Mouse (Mus musculus) left cerebral cortex, adult 18-20 months (tissue): Measurements from ENCODE around the gene S100pbp. TPM values are rescaled to one million over a fixed set of nuclear protein-coding genes. Genes with fewer than 3 reads are reported as not detected.

ENCODE experiments used
- DNase-seq, 2 experiments: peaks; one replicate each; pipeline ENCODE4 v3.0.0; 2021 to 2022; ENCODE audit warnings: low spot score in 2 of 2, mixed read lengths in 1 of 2
- total RNA-seq, 2 experiments: library from RNA; stranded (reverse); gene quantifications; 2 replicates each; pipeline ENCODE4 v1.2.3; 2021

The S100pbp gene
- total RNA-seq, 2 experiments from 2014 or later = 37.1 to 38.3 TPM

DNA sequence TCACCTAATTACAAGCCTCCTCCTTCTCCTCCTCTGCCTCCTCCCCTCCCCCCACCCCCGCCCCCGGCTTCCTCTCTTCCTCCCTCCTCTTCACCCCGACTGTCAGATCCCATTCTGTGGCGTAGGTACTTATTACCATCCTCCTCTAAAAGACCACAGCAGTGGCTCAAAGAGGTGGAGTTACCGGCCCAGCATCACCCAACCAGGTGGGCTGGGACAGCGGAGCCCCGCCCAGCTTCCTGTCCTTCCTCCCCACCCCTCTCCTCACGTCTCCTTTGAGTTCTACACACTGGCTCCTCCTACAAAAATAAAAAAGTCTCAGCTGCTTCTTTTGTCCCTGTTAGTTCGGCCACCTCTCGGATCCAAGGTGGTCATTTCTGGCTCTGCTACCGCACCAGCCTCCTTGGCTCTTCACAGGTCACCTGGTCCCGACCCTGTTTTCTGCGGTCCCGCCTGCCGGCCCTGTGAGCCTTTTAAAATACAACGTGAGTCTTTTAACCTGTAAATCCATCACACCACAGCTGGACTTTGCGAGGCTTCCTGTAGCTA is 58.7 kb downstream of the S100pbp start:
- no peak for DNase-seq

DNA sequence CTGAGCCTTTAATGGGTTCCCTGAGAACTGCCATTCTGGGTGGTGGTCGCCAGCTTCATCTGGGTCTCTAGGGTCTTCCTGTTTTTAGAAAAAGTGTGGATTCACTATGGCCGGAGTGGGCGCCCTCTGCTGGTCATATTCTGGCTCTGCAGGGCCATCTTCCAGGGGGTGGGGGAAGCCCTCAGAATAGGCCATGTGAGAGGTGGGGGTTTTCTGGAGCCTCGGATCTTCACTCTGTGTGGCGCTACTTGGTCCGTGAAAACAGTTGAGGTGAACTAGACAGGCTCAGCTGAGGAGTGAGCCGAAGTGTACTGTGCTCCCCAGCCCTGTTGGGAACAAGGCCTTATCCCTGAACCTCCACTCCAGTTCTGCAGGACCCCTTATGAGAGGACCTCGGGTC is 59.4 kb downstream of the S100pbp start:
- no peak for DNase-seq

DNA sequence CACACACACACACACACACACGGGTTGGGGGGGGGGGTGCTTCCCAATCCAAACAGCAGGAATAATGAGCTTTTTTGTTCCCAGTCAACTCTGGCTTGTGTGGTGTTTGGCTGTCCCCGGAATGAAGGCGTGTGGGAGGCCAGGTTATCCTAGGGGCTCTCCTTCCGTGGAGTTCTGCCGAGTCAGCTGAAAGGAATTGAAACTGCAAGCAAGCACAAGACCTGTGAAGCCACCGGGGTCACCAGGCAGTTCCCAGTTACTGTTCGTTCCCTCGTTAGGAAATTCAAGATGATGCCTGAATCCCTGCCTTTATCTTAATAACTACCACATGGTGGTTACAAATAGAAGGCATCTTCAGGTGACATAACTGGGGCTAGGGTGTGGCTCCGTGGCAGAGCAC is 60.1 kb downstream of the S100pbp start:
- DNase-seq = no peak

DNA sequence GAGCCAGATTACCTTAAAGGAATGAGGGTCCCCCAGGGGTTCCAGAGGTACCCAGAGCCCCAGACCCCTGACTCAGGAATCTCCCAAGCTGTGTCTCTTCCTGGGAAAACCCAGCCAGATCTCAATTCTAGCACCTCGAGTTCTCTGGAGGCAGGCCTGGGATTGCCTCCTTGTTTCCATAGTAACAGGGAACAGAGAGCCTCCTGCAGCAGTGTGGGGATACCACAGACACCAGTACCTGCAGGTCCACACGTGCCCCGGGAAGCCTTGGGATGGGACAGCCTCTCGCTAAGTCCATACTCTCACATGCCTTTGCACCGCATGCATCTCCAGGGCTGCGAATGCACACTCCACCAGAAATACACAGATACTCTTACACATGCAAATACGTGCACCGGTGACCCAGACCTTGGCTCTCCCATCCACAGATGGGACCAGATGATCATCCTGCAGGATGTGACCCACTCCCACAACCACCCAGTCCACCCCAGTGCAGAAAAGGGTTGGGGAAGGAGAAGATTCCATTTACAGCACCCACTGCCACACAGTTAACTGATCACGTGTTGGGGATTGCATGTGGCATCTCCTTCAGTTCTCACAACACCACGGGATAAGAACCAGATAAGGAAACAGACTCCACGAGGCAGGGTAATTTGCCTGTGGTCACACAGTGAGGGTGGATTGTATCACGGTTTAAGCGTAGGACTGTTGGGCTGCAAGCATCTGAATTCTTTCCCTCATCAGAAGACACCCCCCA is 60.8 kb downstream of the S100pbp start:
- peak in 1 of 2 experiments; percentile 63 for DNase-seq

DNA sequence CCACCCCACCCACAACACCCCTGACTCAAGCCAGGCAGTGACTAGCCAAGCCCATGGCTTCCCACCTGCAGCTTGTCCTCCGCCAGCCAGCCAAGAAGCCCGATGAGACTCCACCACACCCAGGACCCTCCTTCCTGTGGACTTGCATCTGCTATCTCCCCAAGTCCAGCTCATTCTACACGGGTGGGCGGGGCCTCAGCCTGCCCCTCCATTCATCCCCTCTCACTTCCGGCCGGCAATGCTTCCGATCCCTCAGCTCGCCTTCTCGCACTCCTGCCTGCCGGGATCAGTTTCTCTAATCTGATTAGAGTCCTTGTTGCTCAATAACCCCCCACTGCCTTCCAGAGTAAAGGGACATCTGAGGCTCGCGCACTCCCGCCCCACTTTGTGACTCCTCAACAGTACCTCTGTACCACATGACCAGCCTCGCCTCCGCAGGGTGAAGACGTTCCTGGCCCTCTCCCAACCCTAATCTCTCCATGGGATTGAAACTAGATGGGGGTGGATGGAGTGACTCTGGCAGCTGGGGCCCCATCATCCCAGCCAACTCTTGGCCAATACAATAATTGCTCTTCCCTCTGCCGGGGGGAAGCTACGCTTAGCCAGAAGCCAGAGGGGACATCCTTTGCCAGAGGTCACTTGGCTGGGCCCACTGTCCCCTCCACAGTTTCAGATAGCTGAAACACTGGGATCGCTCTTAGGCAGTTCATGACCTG is 63.6 kb downstream of the S100pbp start:
- no peak for DNase-seq

DNA sequence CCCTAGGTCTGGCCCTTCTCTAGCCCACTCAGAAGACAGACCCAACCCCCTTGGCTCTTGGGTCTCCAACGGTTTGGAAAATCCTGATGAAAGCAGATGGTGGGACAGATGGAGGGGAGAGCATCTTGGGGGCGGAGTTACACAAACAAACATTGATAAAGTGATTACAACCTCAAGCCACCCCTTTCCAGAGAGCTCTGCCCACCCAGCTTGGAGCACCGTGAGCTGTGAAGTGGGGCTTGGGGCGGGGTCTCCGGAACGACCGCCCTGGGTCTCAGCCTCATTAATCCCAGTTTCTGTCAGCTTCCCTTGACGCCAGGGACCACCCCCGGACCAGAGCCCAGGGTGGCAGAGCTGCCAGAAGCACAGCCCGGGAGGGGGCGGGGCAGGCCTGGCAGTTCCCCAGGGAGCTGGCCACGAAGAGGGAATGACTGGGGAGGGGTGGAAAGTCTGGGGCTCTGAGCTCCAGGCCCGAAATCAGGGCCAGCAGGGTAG is 64.8 kb downstream of the S100pbp start:
- peak; percentile 65 to 79 for DNase-seq

DNA sequence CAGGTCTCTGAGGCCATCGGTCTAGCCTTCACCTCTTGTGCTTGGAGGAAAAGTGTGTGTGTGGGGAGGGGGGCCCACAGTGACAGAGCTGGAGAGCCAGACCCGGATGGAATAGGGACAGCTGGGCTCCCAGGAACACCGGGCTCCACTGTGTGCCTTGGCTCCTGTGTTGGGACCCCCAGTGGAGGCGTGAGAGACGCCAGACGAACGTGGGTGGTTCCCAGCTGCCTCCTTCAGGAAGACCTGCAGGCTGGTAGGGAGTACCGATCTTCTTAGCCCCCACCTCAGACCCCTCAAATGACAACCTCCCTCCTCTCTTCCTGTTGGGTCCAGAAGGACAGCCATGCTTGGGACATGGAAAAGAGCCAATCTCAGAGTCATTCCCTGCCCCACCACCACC is 66.8 kb downstream of the S100pbp start:
- DNase-seq = no peak

DNA sequence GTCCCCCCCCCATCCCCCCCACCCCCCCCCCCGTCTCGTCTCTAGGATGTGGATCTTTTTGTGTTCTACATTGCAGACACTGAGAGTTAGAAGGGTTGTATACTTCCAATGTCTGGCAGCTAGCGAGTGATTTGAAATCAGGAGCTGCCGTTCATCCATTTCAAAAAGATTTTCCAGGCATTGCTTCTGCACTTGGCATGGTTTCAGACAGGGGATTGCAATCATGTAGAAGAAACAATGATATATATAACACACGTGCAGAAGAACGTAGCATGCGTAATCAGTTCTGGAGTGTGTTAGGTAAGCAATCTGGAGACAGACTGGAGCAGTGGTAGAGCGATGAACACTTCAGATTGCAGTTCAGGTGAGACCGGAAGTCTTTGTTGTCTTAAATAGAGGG is 67.4 kb downstream of the S100pbp start:
- no peak for DNase-seq

DNA sequence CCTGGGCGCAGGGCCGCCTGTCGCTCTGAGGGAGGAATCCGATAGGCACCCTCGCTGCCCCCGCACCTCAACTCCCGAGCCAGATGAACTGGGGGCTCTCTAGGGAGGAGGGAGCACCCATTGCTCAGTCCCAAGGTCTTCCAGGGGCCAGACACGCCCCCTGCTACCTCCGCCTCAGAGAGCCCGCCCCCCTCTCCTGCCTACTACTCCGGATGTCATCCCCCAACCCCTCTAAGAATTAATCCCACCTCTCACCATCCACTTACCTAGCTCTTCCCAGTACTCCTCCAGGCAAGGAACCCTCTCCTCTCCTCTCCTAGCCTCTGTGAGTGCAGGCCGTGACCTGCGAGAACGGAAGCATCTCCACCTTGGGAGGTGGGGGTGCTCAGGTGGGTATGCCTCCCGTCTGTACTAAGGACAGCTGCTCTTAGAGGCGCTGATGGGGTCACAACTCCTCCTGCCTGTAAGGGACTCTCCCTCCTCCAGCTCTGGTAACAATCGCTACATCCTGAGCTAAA is 67.9 kb downstream of the S100pbp start, which contains the start of gene Hpca:
Gene Hpca (minus strand): TSS at position 468 of the 518 bp plus-strand sequence.
- no peak for DNase-seq

DNA sequence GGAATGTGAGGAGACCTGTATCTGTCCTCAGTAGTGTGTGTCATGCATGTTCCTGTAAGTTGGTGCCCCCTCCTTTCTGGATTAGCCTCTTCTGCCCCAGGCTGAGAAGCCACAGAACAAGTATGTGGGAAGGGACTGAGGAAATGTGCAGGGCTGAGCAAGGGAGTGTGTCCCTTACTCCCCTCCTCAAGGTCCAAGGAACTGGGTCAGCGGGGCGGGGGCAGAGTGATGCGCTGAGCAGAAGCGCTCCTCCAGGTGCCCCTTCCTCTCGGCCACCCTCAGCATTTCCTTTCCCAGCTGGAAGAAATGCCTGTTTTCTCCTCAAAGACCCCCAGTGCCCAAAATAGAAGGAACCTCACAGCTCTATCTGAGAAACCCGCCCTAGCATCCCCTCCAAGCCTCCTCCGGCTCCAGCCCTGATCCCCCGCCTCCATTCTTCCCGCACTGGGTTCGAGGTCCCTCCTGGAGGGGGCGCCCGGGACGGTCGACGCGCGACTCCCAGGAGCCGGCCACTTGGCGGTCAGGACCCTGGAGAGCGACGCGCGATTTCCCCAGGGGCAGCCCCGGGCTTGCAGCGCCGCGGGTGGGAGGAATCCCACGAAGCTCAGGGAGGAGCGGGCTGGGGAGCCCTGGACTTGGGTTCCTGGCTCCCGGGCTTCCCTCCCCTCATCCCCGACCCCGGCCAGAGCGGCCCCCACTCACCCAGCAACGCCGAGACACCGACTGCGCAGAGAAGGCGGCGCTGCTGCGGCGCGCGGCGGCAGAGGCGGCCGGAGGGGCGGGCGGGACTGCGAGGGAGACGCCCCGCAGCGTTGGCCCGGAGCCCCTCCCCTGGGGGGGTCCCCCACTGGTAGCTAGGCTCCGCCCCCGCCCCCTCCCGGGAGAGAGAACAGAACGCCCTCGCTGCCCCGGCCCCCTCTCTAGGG is 68.7 kb downstream of the S100pbp start:
- peak; percentile 64 to 78 for DNase-seq

DNA sequence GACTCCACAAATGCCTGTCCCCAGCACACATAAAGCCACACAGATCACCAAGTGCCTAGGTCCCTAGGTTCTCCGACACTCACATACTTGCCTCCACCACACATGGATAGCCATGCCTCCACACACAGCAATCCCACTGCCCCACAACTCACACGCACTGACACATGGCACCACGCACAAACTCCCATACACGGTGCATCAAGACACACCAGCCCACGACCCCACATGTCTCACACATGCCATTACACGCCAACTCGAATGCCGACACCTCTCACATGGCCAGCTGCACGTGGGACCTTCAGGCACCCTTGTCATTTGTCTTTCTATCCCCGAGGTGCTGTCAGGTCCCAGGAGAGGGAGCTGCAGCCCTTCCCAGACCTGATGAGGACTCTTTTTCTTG is 69.8 kb downstream of the S100pbp start:
- no peak for DNase-seq

DNA sequence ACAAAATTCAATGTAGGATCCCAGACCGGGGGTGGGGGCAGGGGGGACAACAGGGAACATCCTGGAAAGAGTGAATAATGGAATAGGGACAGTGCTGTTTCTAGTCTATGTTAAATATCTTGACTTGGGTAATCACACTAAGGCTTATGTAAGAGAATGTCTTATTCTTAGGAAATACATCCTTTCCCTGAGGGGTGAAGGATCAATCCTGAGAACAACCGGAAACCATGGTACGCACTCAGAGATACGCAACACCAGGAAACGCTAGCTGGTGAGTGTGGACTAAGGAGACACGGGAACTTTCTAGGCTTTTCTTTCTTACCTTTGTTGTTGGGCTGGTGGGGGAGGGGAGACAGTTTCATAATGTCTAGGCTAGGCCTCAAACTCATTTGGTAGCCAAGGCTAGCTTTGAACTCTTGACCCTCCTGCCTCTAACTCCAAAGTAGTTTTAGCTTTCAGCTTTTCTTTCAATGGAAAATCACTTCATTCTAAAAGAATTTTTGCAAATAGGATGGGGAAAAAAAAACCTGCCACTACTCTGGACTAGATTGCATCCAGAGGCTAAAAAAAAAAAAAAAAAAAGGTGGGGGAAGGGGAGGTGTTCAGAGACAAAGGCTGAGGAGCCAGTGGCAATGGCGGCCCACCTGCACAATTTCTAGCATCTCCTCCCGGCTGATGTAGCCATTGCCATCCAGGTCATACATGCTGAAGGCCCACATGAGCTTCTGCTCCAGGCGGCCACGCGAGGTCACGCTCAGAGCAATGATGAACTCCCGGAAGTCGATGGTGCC is 71.6 kb downstream of the S100pbp start:
- DNase-seq = peak in 1 of 2 experiments; percentile 4

DNA sequence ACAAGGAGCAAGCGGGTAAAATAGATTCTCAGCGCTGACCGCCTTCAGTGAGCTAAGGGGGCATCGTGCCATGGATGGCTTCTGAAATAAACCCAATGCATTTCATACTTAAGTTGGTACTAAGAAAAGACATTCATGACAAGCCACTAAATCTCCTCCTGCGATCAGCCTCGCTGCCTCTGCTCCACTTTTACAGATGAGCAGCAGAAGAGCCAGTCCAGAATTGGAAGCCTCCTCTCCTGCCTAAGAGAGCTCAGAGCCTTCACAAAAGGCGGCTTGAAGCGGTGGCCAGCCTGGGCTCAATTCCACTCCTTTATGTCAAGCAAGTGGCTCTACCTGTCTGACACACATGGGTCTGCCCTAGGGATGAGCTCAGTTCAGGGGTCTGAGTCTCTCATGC is 72.8 kb downstream of the S100pbp start:
- DNase-seq = no peak

DNA sequence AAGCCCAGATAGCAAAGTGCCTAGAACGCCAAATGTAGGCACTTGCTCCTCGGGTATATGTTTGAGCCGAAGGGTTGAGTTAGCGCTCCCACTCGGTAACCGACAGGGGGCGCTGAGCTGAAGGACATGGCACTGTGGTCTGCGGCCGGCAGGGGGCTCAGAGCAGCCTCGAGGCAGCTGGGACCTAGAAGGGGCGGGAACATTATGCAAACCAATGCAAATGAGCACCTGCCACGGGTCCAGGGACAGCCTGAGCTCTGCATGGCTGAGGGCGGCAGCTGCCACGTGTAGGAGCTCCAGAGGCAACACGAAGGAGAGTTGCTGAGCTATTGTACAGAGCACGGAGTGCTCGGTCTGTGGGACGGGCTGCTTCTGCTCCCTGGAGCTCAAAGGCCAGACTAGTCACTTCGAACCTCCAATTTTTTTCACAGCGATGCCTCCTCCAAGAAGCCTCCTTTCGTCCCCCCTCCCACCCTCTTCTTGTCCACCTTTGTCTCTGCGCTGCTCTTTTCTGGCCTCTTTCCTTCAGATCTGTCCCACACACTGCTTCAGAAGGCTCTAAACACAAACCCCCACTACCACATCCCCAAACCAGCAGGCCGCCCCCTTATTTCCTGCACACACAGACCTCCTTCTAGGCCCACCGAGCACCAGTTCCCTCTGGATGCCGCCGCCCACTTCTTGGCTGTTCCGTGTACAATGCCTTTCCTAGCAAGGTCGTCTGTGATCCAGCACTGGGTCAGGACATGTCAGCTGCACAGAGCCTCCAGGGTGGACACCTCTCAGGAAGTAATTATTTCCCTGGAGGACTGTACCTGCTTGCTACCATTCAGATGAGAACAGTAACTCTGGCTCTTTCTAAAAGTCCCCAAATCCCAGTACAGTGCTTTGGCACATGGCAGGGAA is 76.2 kb downstream of the S100pbp start:
- peak; percentile 90 to 91 for DNase-seq

DNA sequence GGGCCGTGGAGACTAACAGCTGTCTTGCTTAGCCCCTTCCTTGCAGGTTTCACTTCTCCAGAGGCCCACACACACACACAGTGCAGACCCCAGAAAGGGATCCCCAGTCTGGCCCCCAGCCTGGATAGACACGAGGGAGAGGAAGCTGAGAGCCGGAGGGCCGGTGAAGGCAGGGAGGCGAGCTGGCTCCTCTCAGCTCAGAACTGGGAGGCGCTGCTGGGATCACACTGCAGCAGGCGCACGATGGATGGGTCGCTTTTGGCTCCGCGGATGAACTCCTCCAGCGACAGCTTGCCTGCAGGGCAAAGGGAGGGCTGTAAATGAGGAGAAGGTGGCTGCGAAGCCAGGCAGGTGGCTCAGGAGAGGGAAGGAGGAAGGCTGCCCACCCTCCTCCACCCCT is 77.3 kb downstream of the S100pbp start:
- DNase-seq = no peak

DNA sequence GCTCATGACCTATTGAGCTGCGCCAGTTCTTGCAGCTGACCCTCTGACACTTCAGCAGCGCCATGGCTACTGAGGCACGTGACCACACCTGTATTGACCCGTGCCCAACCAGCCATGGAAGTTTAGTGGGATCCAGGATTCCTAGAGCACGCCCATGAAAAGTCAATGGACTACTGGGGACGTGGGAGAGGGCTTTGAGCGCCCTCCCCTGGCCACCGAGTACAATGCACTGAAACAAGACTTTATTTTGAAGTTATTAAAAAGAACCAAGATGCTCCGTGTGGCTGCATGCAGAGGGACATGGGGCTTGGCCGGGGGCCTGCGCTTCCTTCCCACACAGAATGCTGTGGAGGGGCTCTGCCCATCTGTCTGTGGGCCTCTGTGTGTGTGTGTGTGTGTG is 78.2 kb downstream of the S100pbp start:
- no peak for DNase-seq

DNA sequence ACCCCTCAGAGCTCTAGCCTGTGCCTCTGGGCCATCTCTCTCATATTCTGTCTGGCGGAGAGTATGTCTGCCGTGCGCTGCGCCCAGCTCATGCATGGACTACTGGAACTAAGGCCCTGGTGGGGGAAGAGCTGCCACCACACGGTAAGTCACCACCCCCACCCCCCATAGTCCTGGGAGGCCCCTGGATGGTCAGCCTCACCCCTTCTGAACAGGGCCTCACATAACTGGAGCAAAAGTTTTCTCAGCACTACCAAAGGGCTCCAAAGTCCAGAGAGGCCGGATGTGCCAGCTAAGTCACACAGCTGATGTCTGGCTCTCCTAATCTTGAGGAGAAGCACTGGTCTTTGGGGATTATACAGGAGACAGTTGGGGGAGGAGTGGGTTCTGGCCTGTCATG is 78.7 kb downstream of the S100pbp start:
- DNase-seq = no peak

DNA sequence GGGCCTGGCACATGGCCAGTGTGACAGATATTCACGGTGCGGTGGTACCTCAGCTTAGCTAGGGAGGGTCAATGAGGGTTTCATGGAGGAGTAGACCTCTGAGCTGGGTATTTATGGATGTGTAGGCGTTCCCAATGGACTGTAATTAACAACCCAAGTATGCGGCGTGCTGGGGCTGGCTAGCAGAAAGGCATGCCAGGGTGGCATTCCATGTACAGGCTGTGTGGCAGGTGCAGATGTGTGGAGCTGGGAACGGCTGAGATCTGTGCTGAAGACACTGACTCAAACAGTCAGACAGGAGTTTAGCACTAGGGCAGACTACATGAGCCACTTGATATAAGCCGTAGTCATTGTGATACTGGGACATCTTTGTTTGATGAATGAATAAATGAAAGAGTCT is 80.9 kb downstream of the S100pbp start:
- DNase-seq = no peak

DNA sequence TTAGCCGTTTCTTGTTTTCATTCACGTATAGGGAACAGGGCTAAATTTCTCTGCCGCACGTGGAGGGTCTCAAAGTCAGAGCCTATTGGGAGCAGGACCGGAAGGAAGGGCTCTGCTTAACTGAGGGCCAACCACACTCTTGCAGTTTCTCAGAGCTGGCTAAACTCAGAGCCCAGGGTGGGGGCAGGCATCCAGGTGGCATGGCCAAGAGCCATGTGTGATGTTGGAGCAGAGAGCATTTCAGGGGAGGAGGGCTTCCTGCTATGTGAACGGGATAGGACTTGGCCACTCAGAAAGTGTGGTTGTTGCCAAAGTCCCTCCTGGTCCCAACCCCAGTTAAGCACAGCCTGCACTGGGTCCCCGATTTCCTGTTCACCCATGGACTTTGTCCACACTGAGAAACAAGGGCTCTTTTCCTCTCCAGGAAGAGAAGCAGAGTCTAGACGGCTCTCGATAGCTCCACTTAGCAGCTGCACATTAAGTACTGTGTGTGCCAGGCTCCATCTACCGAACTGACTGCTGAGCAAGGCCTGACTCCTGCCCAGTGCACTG is 82.1 kb downstream of the S100pbp start:
- no peak for DNase-seq
